Mouse (Mus musculus) kidney, postnatal 14 days (tissue): Measurements from ENCODE around the gene Rpl22.

ENCODE experiments used
- DNase-seq: peaks from one replicate; pipeline ENCODE4 v3.0.0; 2022; ENCODE audit warnings: mixed read lengths

The Rpl22 gene

GRCm38 (mm10) chr4:152338419-152339292 is 13.1 kb downstream of the Rpl22 start, which contains the start of gene Chd5:
TSS of gene Chd5 (plus strand) at chr4:152338651.
- DNase-seq = no peak

GRCm38 (mm10) chr4:152339293-152339790 is 13.8 kb downstream of the Rpl22 start:
- no peak for DNase-seq

- DNase-seq = no peak
Observed at GRCm38 (mm10) chr4:152340584-152341284, 15.2 kb downstream of the Rpl22 start.

GRCm38 (mm10) chr4:152343296-152343695 is 17.8 kb downstream of the Rpl22 start:
- DNase-seq = no peak

- no peak for DNase-seq
Observed at GRCm38 (mm10) chr4:152344651-152345050, 19.1 kb downstream of the Rpl22 start.

- peak; percentile 33 for DNase-seq
Observed at GRCm38 (mm10) chr4:152345120-152345889, 19.8 kb downstream of the Rpl22 start.

GRCm38 (mm10) chr4:152349837-152350381 is 24.4 kb downstream of the Rpl22 start:
- DNase-seq = no peak

- no peak for DNase-seq
Observed at GRCm38 (mm10) chr4:152350722-152351421, 25.3 kb downstream of the Rpl22 start.

- no peak for DNase-seq
Observed at GRCm38 (mm10) chr4:152351422-152352305, 26.1 kb downstream of the Rpl22 start.

GRCm38 (mm10) chr4:152353886-152354637 is 28.5 kb downstream of the Rpl22 start:
- DNase-seq = no peak

GRCm38 (mm10) chr4:152355672-152356071 is 30.1 kb downstream of the Rpl22 start:
- DNase-seq = no peak

- DNase-seq = no peak
Observed at GRCm38 (mm10) chr4:152359700-152360099, 34.2 kb downstream of the Rpl22 start.

- peak; percentile 25 for DNase-seq
Observed at GRCm38 (mm10) chr4:152360855-152361254, 35.3 kb downstream of the Rpl22 start.

GRCm38 (mm10) chr4:152362180-152362579 is 36.6 kb downstream of the Rpl22 start:
- no peak for DNase-seq

GRCm38 (mm10) chr4:152365228-152365627 is 39.7 kb downstream of the Rpl22 start:
- no peak for DNase-seq

- DNase-seq = no peak
Observed at GRCm38 (mm10) chr4:152382528-152383252, 57.1 kb downstream of the Rpl22 start.
